In the genomic region with DNA sequence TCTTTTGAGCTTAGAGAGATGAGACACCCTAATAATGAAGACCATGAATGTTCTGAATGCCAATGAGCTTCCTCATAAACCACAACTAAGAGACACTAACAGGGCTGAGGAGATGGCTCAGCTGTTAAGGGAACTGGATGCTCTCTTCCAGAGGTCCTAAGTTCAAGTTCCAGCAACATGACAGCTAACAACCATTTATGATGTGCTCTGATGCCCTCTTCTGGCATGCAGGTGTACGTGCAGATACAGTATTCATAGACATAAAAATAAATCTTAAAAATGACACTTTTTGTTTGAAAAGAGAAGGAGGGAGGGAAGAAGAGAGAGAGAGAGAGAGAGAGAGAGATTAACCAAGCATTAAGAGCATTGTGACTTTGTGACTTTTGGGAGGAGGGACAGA, we compare ENCODE assay signal across 11 mouse cellular contexts. TPM values are rescaled to one million over a fixed set of nuclear protein-coding genes. Genes with fewer than 3 reads are reported as not detected.
DNase-seq lines count a peak whose midpoint lies in the region; ATAC-seq and TF ChIP-seq lines count a peak whose summit lies in the region.
"Had no signal": no experiment of that assay in that cellular context is flagged by ENCODE, and none has a peak within 500 bp of the region (broad histone marks: within the 10 kb centered on the region; RNA-seq: fewer than 3 reads in every experiment).

No protein-coding gene starts in this region.

- no peak overlapping the region for H3K4me2 ChIP-seq in forebrain, embryonic 16.5 days (ENCODE audit: low read length)
- no peak overlapping the region for H3K4me2 ChIP-seq in CH12.LX (ENCODE audit: insufficient read depth, low read depth, poor library complexity, severe bottlenecking)
- H3K4me2 ChIP-seq: liver, embryonic 15.5 days had no signal

- ATAC-seq in forebrain, embryonic 16.5 days = no peak
- no peak for ATAC-seq in erythroid progenitor cell, adult 5-6 weeks (replicated peaks; ENCODE audit: low FRiP score, poor library complexity, severe bottlenecking)

- peaks cover 59% of the 10 kb centered on the region for H3K36me3 ChIP-seq in forebrain, embryonic 10.5 days (replicated peaks)
- H3K36me3 ChIP-seq in forebrain, embryonic 16.5 days (ENCODE audit: control insufficient read depth, insufficient read depth) = no peaks in the 10 kb centered on the region
- H3K36me3 ChIP-seq in liver, adult 2 months (ENCODE audit: control insufficient read depth, insufficient read depth, low read length) = no peaks in the 10 kb centered on the region
- no peaks in the 10 kb centered on the region for H3K36me3 ChIP-seq in CH12.LX (replicated peaks in 1 of 2; ENCODE audit: control insufficient read depth in 1 of 2, insufficient read depth in 1 of 2, low read length in 1 of 2)
- H3K36me3 ChIP-seq: liver, embryonic 15.5 days had no signal

- WGBS in forebrain, embryonic 10.5 days = 13% methylated on average over 1 of the region's 1 CpGs
- 18% methylated on average over 1 of the region's 1 CpGs for WGBS in forebrain, embryonic 16.5 days
- WGBS in liver, adult 2 months = 15% methylated on average over 1 of the region's 1 CpGs

- dilution Hi-C loops in CH12.LX (cut with MboI; ENCODE audit: extremely low pct_ligation_motif_present, extremely low pct_unique_long_range_greater_than_20kb, low sequenced_read_pairs) = no loop called here

- H3K9me3 ChIP-seq in forebrain, embryonic 10.5 days = no peaks in the 10 kb centered on the region; the same call in 1 of the 2 replicates
- no peaks in the 10 kb centered on the region for H3K9me3 ChIP-seq in forebrain, embryonic 16.5 days (ENCODE audit: control insufficient read depth, low read length)
- peaks cover 4% of the 10 kb centered on the region for H3K9me3 ChIP-seq in CH12.LX (replicated peaks; ENCODE audit: low read length)
- H3K9me3 ChIP-seq: liver, embryonic 15.5 days had no signal

- H3K4me3 ChIP-seq in forebrain, embryonic 10.5 days = no peak overlapping the region
- H3K4me3 ChIP-seq in forebrain, embryonic 16.5 days (replicated peaks; ENCODE audit: low read length) = no peak overlapping the region
- H3K4me3 ChIP-seq in liver, adult 2 months (ENCODE audit: insufficient read depth, low read depth, low read length) = no peak overlapping the region
- no peak overlapping the region for H3K4me3 ChIP-seq in CH12.LX (replicated peaks in 1 of 3; ENCODE audit: low read depth in 2 of 3, low read length in 2 of 3, poor library complexity in 1 of 3)
- H3K4me3 ChIP-seq: liver, embryonic 15.5 days had no signal

- no peaks in the 10 kb centered on the region for H3K79me2 ChIP-seq in liver, adult 2 months (ENCODE audit: control insufficient read depth, insufficient read depth, low read length)
- H3K79me2 ChIP-seq in CH12.LX (replicated peaks; ENCODE audit: control insufficient read depth, extremely low read depth, insufficient read depth, poor library complexity, severe bottlenecking) = no peaks in the 10 kb centered on the region

- TF ChIP-seq RAD21 in CH12.LX (IDR thresholded peaks at IDR 0.05; ENCODE audit: low read depth, low read length) = peak; percentile 72

- H3K27ac ChIP-seq in forebrain, embryonic 10.5 days = peak overlapping the region; percentile 72
- no peak overlapping the region for H3K27ac ChIP-seq in forebrain, embryonic 16.5 days (ENCODE audit: low read length)
- H3K27ac ChIP-seq in liver, adult 2 months (replicated peaks; ENCODE audit: insufficient read depth, low read depth, low read length) = no peak overlapping the region
- H3K27ac ChIP-seq in CH12.LX (ENCODE audit: insufficient read depth, low read depth) = no peak overlapping the region
- H3K27ac ChIP-seq: liver, embryonic 15.5 days had no signal

- no peak for DNase-seq in forebrain, embryonic 10.5 days (ENCODE audit: extremely low spot score, low spot score)
- DNase-seq in liver, adult 2 months (ENCODE audit: extremely low read depth, low read depth, low spot score) = peak; percentile 61
- no peak for DNase-seq in liver
- DNase-seq in CH12.LX (ENCODE audit: extremely low read depth) = peak; percentile 44
- peak; percentile 22 for DNase-seq in c-Kit-positive CD71-positive TER-119-positive erythroid progenitor cells, embryonic 14.5 days (ENCODE audit: low spot score)
- no peak for DNase-seq in gastrocnemius, postnatal 14 days
- DNase-seq: adrenal gland, postnatal 10 days had no signal

- H3K4me1 ChIP-seq in forebrain, embryonic 10.5 days = peaks cover 99% of the 10 kb centered on the region
- H3K4me1 ChIP-seq in forebrain, embryonic 16.5 days (replicated peaks; ENCODE audit: control insufficient read depth, insufficient read depth, low read length) = peaks cover 29% of the 10 kb centered on the region
- peaks cover 3% of the 10 kb centered on the region; the same call in 1 of the 2 replicates for H3K4me1 ChIP-seq in liver, adult 2 months (ENCODE audit: control insufficient read depth, insufficient read depth, low read length)
- no peaks in the 10 kb centered on the region for H3K4me1 ChIP-seq in CH12.LX (ENCODE audit: control insufficient read depth in 1 of 2, insufficient read depth in 2 of 2)

- in situ Hi-C loops in CH12.LX (cut with MboI; ENCODE audit: low pct_ligation_motif_present, low pct_unique_long_range_greater_than_20kb, low sequenced_read_pairs) = no loop called here

- no peak overlapping the region for H3K9ac ChIP-seq in forebrain, embryonic 16.5 days (replicated peaks; ENCODE audit: low read depth, low read length)
- no peak overlapping the region for H3K9ac ChIP-seq in liver, adult 2 months (ENCODE audit: low read depth, low read length)
- no peak overlapping the region for H3K9ac ChIP-seq in CH12.LX (ENCODE audit: insufficient read depth, low read depth)
- H3K9ac ChIP-seq: liver, embryonic 15.5 days had no signal

- TF ChIP-seq CTCF in liver, adult 2 months (IDR thresholded peaks at IDR 0.05; ENCODE audit: low read depth, low read length) = peak; percentile 43
- TF ChIP-seq CTCF in CH12.LX (conservative IDR thresholded peaks at IDR 0.05 in 1 of 2, IDR thresholded peaks at IDR 0.05 in 1 of 2; ENCODE audit: low read depth in 2 of 2, low read length in 2 of 2) = peak; percentile 32 to 81

- no peak for TF ChIP-seq EP300 in CH12.LX (IDR thresholded peaks at IDR 0.05; ENCODE audit: low read length)

- intact Hi-C loops in gastrocnemius, postnatal 14 days (cut with DNase I; ENCODE audit: low total_unique reads) = loop anchor here (5.0 kb wide), 1 partner anchor 33 kb away; no protein-coding TSS in a partner anchor

- H3K27me3 ChIP-seq in forebrain, embryonic 10.5 days (ENCODE audit: poor library complexity, severe bottlenecking) = peaks cover 18% of the 10 kb centered on the region
- H3K27me3 ChIP-seq in forebrain, embryonic 16.5 days (replicated peaks; ENCODE audit: control insufficient read depth, insufficient read depth, low read length) = no peaks in the 10 kb centered on the region
- peaks cover 6% of the 10 kb centered on the region; the same call in 1 of the 2 replicates for H3K27me3 ChIP-seq in liver, adult 2 months (ENCODE audit: control insufficient read depth, insufficient read depth, low read length)
- peaks cover 43% of the 10 kb centered on the region for H3K27me3 ChIP-seq in CH12.LX (replicated peaks)

- no peak for TF ChIP-seq POLR2A in liver, adult 2 months (IDR thresholded peaks at IDR 0.05; ENCODE audit: extremely low read depth, insufficient read depth, low read length)
- TF ChIP-seq POLR2A in CH12.LX (IDR thresholded peaks at IDR 0.05; ENCODE audit: low read depth, low read length) = no peak

TF ChIP-seq in CH12.LX, 34 proteins besides CTCF, POLR2A, EP300 and RAD21:
- TF ChIP-seq ZC3H11A (IDR thresholded peaks at IDR 0.05; ENCODE audit: low read depth, low read length) = peak; percentile 62
- peak; percentile 88 for TF ChIP-seq SMC3 (IDR thresholded peaks at IDR 0.05; ENCODE audit: low read depth, low read length)
- no peak for TF ChIP-seq MEF2A (IDR thresholded peaks at IDR 0.05; ENCODE audit: borderline replicate concordance, low read depth, low read length)

RNA-seq across cellular contexts. Expression of gene Igdcc3, which starts 23.9 kb away (rescaled TPM):
- 208 and 246 TPM in 2 replicates for polyA plus RNA-seq in forebrain, embryonic 10.5 days (2016; fragmentation: Nextera tagmentation; extraction: Ambion mirVana)
- 8.3 and 8.5 TPM in 2 replicates for polyA plus RNA-seq in forebrain, embryonic 16.5 days (2015; fragmentation: Nextera tagmentation; extraction: Ambion mirVana)
- not detected in 2 replicates for total RNA-seq in liver, adult 2 months (2014; rRNA removed)
- not detected in 2 replicates for polyA plus RNA-seq in liver, adult 2 months (2012; rRNA removed)
- 0.21 TPM in 1 of 2 replicates, not detected in the other for total RNA-seq in CH12.LX (2012; rRNA removed)
- not detected in 2 replicates for total RNA-seq in CH12.LX (2014; rRNA removed)
- polyA plus RNA-seq in CH12.LX (2012; ENCODE audit: insufficient read length, low read depth) = 0.20 and 0.26 TPM in 2 replicates
- under 1 TPM; 0.37 to 0.58 TPM for total RNA-seq in gastrocnemius, postnatal 14 days (2021)
- total RNA-seq in erythroid progenitor cell, adult 5-6 weeks (2015; ENCODE audit: low replicate concordance) = not detected in 2 replicates
- not detected in 2 replicates for total RNA-seq in erythroid progenitor cell, adult 5-6 weeks (2017; ENCODE audit: low replicate concordance)
- total RNA-seq: hematopoietic stem cell, adult 5-6 weeks had no signal

RNA-seq across cellular contexts. Expression of gene Parp16, which starts 30.3 kb away (rescaled TPM):
- 7.0 and 8.5 TPM in 2 replicates for polyA plus RNA-seq in forebrain, embryonic 10.5 days (2016; fragmentation: Nextera tagmentation; extraction: Ambion mirVana)
- 5.4 and 6.6 TPM in 2 replicates for polyA plus RNA-seq in forebrain, embryonic 16.5 days (2015; fragmentation: Nextera tagmentation; extraction: Ambion mirVana)
- total RNA-seq in liver, adult 2 months (2014; rRNA removed) = 11.3 and 12.6 TPM in 2 replicates
- 11.4 and 13.6 TPM in 2 replicates for polyA plus RNA-seq in liver, adult 2 months (2012; rRNA removed)
- total RNA-seq in CH12.LX (2012; rRNA removed) (1.3 and 1.7 TPM in 2 replicates), CH12.LX (2014; rRNA removed) (0.44 and 0.46 TPM in 2 replicates)
- polyA plus RNA-seq in CH12.LX (2012; ENCODE audit: insufficient read length, low read depth) = 0.81 and 0.94 TPM in 2 replicates
- 1 to 10 TPM; 4.9 to 5.4 TPM for total RNA-seq in gastrocnemius, postnatal 14 days (2021)
- total RNA-seq in erythroid progenitor cell, adult 5-6 weeks (2015; ENCODE audit: low replicate concordance) = 17.7 and 28.5 TPM in 2 replicates
- total RNA-seq in erythroid progenitor cell, adult 5-6 weeks (2017; ENCODE audit: low replicate concordance) = 13.7 and 15.2 TPM in 2 replicates

Comparison
In these comparisons a context has a peak if more than half of its experiments do, and no peak if none do; other contexts are left out.
1. DNase-seq: peak in liver, adult 2 months (single experiment), CH12.LX (single experiment) and c-Kit-positive CD71-positive TER-119-positive erythroid progenitor cells, embryonic 14.5 days (single experiment); none in forebrain, embryonic 10.5 days (single experiment), liver (single experiment) and gastrocnemius, postnatal 14 days (single experiment).